Mouse (Mus musculus) kidney, embryonic 16.5 days (tissue): ENCODE measurements at regions not wholly inside any gene's neighbourhood (a gene's known extent, or its start where the extent isn't known, plus 50 kb on each side); places are given as distances from the start of the nearest gene placed in this dataset.

Experiments used
- ATAC-seq: fragments of 200-750 bp; cut with Nextera tagmentation; 2 replicates; pipeline ENCODE4 v1.8.0; 2017; ENCODE audit warnings: moderate TSS enrichment; ENCODE audit not compliant: low FRiP score, low TSS enrichment
- H3K27ac ChIP-seq: fragments of 300-500 bp; sonication (generic); 2 replicates; pipeline ENCODE4 v1.5.1; 2014; ENCODE audit warnings: low read length
- H3K27me3 ChIP-seq: fragments of 300-500 bp; sonication (generic); 2 replicates; pipeline ENCODE4 v1.6.1; 2014; ENCODE audit warnings: low read length, control low read depth, mixed read lengths; ENCODE audit not compliant: insufficient read depth
- H3K36me3 ChIP-seq: fragments of 300-500 bp; sonication (generic); 2 replicates; pipeline ENCODE4 v1.6.1; 2014; ENCODE audit warnings: low read length, control low read depth, mixed read lengths; ENCODE audit not compliant: insufficient read depth
- H3K4me1 ChIP-seq: fragments of 300-500 bp; sonication (generic); 2 replicates; pipeline ENCODE4 v1.6.1; 2014; ENCODE audit warnings: low read length, control low read depth, mixed read lengths; ENCODE audit not compliant: insufficient read depth
- H3K4me2 ChIP-seq: fragments of 300-500 bp; sonication (generic); replicated peaks from 2 replicates; pipeline ENCODE4 v1.6.1; 2014; ENCODE audit warnings: low read depth, low read length
- H3K4me3 ChIP-seq: fragments of 300-500 bp; sonication (generic); 2 replicates; pipeline ENCODE4 v1.5.1; 2014; ENCODE audit warnings: mild to moderate bottlenecking, low read length
- H3K9ac ChIP-seq: fragments of 300-500 bp; sonication (generic); replicated peaks from 2 replicates; pipeline ENCODE4 v1.6.1; 2014; ENCODE audit warnings: low read length
- H3K9me3 ChIP-seq: fragments of 300-500 bp; sonication (generic); 2 replicates; pipeline ENCODE4 v1.6.1; 2016; ENCODE audit warnings: low read length, control low read depth
- WGBS: fragments of 180-500 bp; shearing (Covaris S2); extraction: QIAGEN DNeasy Blood & Tissue Kit; methylation state at CpG from one replicate; pipeline ENCODE4 v1.1.7; 2014; 5-methylcytosine and 5-hydroxymethylcytosine counted together

DNA sequence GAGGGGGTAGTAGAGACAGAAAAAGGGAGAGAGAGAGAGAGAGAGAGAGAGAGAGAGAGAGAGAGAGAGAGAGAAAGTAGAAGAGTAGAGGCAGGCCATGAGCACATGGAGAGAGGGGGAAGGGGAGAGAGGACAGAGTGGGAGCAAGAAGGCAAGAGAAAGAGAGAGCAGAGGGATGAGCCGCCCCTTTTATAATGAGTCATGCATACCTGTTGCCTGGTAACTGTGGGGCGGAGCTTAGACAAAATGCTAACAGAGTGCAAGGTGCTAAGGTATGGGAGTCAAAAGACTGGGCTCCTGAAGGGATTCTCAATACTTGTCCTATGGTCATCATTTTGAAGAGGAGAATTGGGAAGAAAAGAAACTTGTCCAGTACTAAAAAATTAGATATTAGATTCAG lies 126.1 kb downstream of the Lrrc30 start:
- Histone ChIP-seq H3K27ac (no peak overlapping the region), H3K4me1 (0 out of 2 replicates have a peak, but pooled peaks cover 3% of the 10 kb centered on the region), H3K36me3 (no peaks in the 10 kb centered on the region), H3K9me3 (no peaks in the 10 kb centered on the region), H3K4me2 (no peak overlapping the region), H3K4me3 (no peak overlapping the region), H3K9ac (no peak overlapping the region), H3K27me3 (no peaks in the 10 kb centered on the region)
- no peak for ATAC-seq
- WGBS, result 62% methylated on average over 2 of the region's 2 CpGs

DNA sequence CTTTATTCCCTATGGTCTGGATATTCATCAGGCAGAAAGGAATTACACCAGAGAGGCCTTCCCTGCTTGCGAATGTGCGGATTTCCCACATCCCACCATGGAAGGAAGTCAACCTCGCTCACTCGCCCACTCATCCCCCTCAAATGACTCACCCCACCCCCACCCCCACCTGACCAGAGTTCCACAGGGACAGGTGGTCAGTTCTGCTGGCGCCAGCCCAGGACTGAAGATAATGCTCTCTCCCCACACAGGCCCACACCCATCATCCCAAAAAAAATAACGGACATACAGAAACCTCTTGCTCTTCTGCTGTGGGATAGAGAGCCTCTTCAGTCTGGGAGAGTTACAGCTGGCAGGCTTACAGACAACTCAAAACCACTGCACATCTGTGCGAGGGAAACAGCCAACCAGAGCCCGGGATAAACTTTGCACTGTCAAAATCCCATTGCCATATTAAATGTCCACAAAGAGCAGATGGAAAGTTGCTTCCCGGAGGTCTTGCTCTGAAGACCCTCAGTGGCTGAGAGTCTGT lies 128.0 kb downstream of the Lrrc30 start:
- Histone ChIP-seq H3K27ac (no peak overlapping the region), H3K9ac (no peak overlapping the region), H3K9me3 (no peaks in the 10 kb centered on the region), H3K4me1 (0 out of 2 replicates have a peak, but pooled peaks cover 3% of the 10 kb centered on the region), H3K4me3 (no peak overlapping the region), H3K27me3 (no peaks in the 10 kb centered on the region), H3K36me3 (no peaks in the 10 kb centered on the region), H3K4me2 (no peak overlapping the region)
- 68% methylated on average over 9 of the region's 9 CpGs for WGBS
- no peak for ATAC-seq

DNA sequence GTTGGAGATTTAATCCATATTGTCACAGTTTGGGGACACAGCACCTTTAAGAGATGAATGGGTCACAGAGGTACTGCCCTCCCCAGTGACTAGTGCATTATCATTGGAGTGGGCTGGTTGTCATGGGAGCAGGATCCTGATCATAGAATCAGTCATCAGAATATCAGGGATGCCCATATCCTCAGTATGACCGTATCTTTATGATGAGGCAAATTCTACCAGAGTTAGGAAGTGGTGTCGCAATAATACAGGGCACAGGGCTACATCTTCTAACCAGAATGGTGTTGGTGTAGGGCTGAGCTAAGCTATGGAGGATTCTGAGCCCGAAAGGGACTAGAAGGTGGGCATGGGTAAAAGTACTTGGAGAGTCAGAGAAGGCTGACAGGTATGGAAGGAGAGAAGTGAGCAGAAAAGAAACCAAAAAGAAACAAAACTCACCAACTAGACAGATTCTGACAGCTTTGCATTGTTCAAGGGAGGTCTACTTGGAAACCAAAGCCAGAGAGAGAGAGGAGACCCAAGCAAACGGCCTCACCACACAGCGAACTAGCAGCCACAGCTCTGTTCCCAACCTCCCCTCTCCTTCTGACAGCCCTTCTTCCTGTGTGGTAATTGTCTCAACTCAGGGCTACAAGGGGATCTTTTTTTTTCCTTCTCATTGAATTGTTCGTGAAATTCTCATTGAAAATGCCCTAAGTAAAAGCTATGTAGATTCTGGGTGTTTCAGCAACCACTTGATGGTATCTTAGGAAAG lies 129.2 kb downstream of the Lrrc30 start:
- Histone ChIP-seq H3K27me3 (no peaks in the 10 kb centered on the region), H3K4me3 (no peak overlapping the region), H3K9me3 (no peaks in the 10 kb centered on the region), H3K36me3 (no peaks in the 10 kb centered on the region), H3K4me1 (0 out of 2 replicates have a peak, but pooled peaks cover 3% of the 10 kb centered on the region), H3K27ac (no peak overlapping the region), H3K4me2 (no peak overlapping the region), H3K9ac (no peak overlapping the region)
- ATAC-seq, result no peak
- WGBS, result 70% methylated on average over 6 of the region's 6 CpGs

DNA sequence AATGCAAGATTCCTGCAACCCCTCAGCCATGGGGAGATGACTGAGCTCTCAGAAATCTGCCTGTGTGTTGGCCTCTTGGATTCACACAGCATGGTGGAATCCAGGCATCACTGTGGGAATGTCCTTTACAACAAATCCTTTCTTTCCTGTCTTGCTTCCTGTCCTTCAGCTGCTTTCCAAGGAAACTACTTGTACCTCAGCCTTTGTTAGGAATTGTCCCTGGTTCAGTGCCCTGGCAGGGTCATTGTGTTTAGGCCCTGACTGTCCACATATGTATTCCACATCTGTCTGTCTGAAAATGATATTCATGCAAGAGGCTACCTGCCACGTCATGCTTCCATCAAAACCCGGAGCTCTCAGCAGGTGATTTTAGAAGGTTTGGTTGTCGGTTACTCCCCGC lies 129.9 kb downstream of the Lrrc30 start:
- Histone ChIP-seq H3K4me1 (0 out of 2 replicates have a peak, but pooled peaks cover 3% of the 10 kb centered on the region), H3K4me3 (no peak overlapping the region), H3K36me3 (no peaks in the 10 kb centered on the region), H3K9ac (no peak overlapping the region), H3K4me2 (no peak overlapping the region), H3K9me3 (no peaks in the 10 kb centered on the region), H3K27me3 (no peaks in the 10 kb centered on the region), H3K27ac (no peak overlapping the region)
- WGBS, result 93% methylated on average over 4 of the region's 4 CpGs
- ATAC-seq, result no peak

DNA sequence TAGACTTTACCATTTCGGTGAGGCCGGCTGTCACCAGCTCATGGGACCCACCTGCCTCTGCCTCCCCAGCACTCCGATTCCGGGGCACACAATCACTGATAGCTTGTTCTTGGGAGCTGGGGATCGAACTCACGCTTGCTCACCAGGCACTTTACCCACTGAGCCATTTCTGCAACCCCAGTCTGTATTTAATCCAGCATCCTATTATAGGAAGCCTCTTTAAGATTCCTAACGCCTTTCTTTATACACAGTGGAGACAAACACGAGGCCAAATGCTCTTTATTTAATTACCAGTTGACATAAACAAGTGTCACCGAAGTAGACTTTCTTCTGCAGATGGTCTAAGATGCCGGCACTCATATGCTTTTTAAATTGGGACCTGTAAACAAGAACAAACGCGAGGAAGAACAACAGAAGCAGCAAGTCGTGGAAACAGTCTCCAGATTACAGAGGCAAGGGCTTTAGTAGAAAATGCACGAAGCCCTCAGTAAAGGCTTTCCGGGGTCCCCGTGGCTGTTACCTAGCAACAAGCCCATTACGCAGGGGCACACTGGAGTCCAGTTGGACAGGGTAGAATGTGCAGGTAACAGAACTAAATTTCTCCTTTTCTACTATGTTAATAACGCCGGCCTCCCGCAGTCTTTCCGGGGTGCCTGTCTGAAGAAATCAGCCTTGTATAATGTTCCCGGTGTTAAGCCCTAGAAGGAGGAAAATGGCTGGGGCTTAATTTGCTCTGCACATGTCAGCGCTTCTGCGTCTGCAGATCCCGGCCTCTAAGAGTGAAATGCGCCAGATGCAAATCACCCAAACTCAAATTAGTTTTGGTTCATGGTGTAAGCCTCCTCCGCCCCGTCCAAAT lies 132.5 kb downstream of the Lrrc30 start:
- no peak for ATAC-seq
- 75% methylated on average over 28 of the region's 28 CpGs for WGBS
- no peaks in the 10 kb centered on the region for H3K9me3 ChIP-seq
- H3K36me3 ChIP-seq, result no peaks in the 10 kb centered on the region
- no peak overlapping the region for H3K4me3 ChIP-seq
- no peaks in the 10 kb centered on the region for H3K4me1 ChIP-seq
- no peaks in the 10 kb centered on the region for H3K27me3 ChIP-seq
- no peak overlapping the region for H3K9ac ChIP-seq
- no peak overlapping the region for H3K4me2 ChIP-seq
- H3K27ac ChIP-seq, result no peak overlapping the region

DNA sequence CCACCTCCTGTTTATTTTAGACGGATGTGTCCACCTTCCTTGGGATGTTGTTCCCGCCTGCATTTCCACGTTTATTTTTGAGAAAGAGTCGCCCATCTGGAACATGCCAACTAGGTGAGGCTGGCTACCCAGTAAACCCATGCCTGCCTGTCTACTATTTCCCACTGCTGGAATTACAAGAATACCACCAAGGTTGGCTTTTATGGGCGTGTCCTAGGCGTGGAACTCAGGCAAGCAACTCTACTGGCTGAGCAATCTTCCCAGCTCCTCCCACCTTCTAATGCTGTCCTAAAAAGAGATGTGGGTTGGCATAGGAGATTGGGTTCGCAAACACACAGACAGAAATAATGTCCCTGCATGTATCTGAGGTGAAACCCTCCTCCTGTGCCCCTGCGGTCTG lies 135.1 kb downstream of the Lrrc30 start:
- no peak for ATAC-seq
- Histone ChIP-seq H3K4me3 (no peak overlapping the region), H3K27me3 (no peaks in the 10 kb centered on the region), H3K9ac (no peak overlapping the region), H3K27ac (no peak overlapping the region), H3K4me2 (no peak overlapping the region), H3K36me3 (no peaks in the 10 kb centered on the region), H3K4me1 (no peaks in the 10 kb centered on the region), H3K9me3 (no peaks in the 10 kb centered on the region)
- 77% methylated on average over 8 of the region's 8 CpGs for WGBS

DNA sequence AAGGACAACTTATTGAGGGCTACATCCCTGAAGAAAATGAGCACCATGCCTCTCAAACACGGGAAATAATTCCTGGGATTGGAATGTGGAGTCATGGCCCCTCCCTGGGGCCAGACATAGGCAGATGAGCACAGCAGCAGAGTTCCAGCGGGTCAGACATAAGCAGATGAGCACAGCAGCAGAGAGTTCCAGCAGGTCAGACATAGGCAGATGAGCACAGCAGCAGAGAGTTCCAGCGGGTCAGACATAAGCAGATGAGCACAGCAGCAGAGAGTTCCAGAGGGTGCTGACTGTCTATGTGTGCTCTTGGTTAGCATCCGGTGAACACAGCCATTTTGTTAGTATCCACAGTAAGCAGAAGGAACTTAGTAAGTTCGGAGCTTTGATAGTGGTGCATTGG lies 126.2 kb upstream of the Ptprm start:
- no peak for ATAC-seq
- WGBS, result 74% methylated on average over 5 of the region's 5 CpGs
- H3K4me2 ChIP-seq, result no peak overlapping the region
- H3K4me1 ChIP-seq, result no peaks in the 10 kb centered on the region
- H3K9me3 ChIP-seq, result peaks cover 11% of the 10 kb centered on the region; the same call in 1 of the 2 replicates
- H3K4me3 ChIP-seq, result no peak overlapping the region
- H3K27ac ChIP-seq, result no peak overlapping the region
- no peak overlapping the region for H3K9ac ChIP-seq
- no peaks in the 10 kb centered on the region for H3K36me3 ChIP-seq
- H3K27me3 ChIP-seq, result no peaks in the 10 kb centered on the region

DNA sequence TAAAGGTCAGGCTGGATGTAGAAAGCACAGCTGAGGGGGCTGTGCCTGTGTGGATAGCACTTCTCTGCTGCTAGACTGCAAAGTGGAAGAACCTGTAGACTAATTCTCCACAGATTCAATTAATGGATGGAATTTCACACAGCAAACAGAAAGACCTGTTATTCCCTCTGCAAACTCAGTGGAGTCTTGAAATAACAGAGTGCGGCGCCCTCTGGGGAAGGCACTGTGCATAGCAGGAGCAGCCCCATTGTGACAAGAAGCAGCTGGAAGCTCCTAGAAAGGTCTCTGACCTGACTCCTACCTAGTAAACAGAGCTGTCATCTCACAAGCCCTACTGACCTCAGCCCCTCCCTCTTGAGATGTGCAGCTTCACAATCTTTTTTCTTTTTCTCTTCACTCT lies 118.9 kb upstream of the Ptprm start:
- H3K9ac ChIP-seq, result no peak overlapping the region
- no peaks in the 10 kb centered on the region for H3K4me1 ChIP-seq
- no peaks in the 10 kb centered on the region for H3K27me3 ChIP-seq
- H3K36me3 ChIP-seq, result no peaks in the 10 kb centered on the region
- 13% methylated on average over 2 of the region's 2 CpGs for WGBS
- 0 out of 2 replicates have a peak, but pooled peaks have one; percentile 19 for ATAC-seq
- H3K4me3 ChIP-seq, result no peak overlapping the region
- no peak overlapping the region for H3K27ac ChIP-seq
- no peak overlapping the region for H3K4me2 ChIP-seq
- H3K9me3 ChIP-seq, result peaks cover 10% of the 10 kb centered on the region; the same call in 1 of the 2 replicates

DNA sequence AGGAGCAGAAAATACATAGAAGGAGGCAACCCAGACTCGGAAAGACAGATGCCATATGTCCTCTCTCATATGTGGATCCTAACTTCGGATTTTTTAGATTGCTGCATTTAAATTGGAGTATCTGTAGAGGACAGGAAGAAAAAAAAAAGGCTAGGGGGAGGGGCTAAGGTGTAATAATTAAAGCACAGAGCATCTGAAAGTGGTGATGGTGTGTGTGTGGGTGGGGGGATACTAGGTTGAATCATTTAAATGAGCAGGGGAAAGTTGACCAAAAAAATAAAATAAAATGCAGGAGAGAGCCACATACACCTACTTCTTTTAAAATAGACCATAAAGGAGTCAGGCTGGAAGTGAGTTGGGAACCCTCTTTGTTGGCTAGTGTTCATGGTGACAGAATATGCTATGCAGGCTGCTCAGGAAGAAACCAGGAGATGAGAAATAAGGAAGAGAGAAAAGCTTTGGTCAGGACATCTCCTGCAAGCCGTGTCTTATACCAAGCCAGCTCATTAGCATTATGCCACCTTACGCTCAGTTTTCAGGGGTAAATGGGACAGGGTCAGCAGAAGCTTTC lies 104.7 kb upstream of the Ptprm start:
- Histone ChIP-seq H3K4me1 (no peaks in the 10 kb centered on the region), H3K4me3 (no peak overlapping the region), H3K9ac (no peak overlapping the region), H3K27me3 (no peaks in the 10 kb centered on the region), H3K36me3 (no peaks in the 10 kb centered on the region), H3K27ac (no peak overlapping the region), H3K4me2 (no peak overlapping the region), H3K9me3 (no peaks in the 10 kb centered on the region)
- ATAC-seq, result no peak
- WGBS, result 87% methylated on average over 4 of the region's 4 CpGs
